Mouse (Mus musculus) heart, postnatal 0 days (tissue): ENCODE data around the gene Slc47a2.

Experiments
- CTCF ChIP-seq: IDR thresholded peaks from 2 replicates; pipeline ENCODE4 v1.5.1; 2016; ENCODE audit warnings: antibody characterized with exemption, control low read depth, low read depth
- EP300 ChIP-seq: IDR thresholded peaks from 2 replicates; pipeline ENCODE4 v1.6.1; 2016; ENCODE audit warnings: antibody characterized with exemption, low read depth

- TF ChIP-seq CTCF (peak; percentile 50), EP300 (no peak)
These were observed 5.1 kb downstream of the Slc47a2 start for GRCm38 (mm10) chr11:61337586-61337985.
